Mouse (Mus musculus) hindbrain, embryonic 13.5 days (tissue): ENCODE measurements at regions not wholly inside any gene's neighbourhood (a gene's known extent, or its start where the extent isn't known, plus 50 kb on each side); places are given as distances from the start of the nearest gene placed in this dataset.

ENCODE experiments used
- ATAC-seq: fragments of 200-750 bp; cut with Nextera tagmentation; 2 replicates; pipeline ENCODE4 v1.8.0; 2017; ENCODE audit warnings: moderate TSS enrichment; ENCODE audit not compliant: low FRiP score
- H3K27ac ChIP-seq: fragments of 300-500 bp; sonication (generic); 2 replicates; pipeline ENCODE4 v1.5.1; 2015; ENCODE audit warnings: inconsistent platforms, mild to moderate bottlenecking, moderate library complexity
- H3K27me3 ChIP-seq: fragments of 300-500 bp; sonication (generic); 2 replicates; pipeline ENCODE4 v1.6.1; 2015; ENCODE audit warnings: mild to moderate bottlenecking, inconsistent platforms
- H3K36me3 ChIP-seq: fragments of 300-500 bp; sonication (generic); 2 replicates; pipeline ENCODE4 v1.6.1; 2015; ENCODE audit warnings: mild to moderate bottlenecking, inconsistent platforms
- H3K4me1 ChIP-seq: fragments of 300-500 bp; sonication (generic); replicated peaks from 2 replicates; pipeline ENCODE4 v1.6.1; 2015; ENCODE audit warnings: inconsistent platforms
- H3K4me2 ChIP-seq: fragments of 300-500 bp; sonication (generic); 2 replicates; pipeline ENCODE4 v1.6.1; 2015; ENCODE audit warnings: inconsistent platforms, mild to moderate bottlenecking, moderate library complexity
- H3K4me3 ChIP-seq: fragments of 300-500 bp; sonication (generic); 2 replicates; pipeline ENCODE4 v1.5.1; 2015; ENCODE audit warnings: mild to moderate bottlenecking, inconsistent platforms
- H3K9ac ChIP-seq: fragments of 300-500 bp; sonication (generic); 2 replicates; pipeline ENCODE4 v1.6.1; 2015; ENCODE audit warnings: mild to moderate bottlenecking, inconsistent platforms
- H3K9me3 ChIP-seq: fragments of 300-500 bp; sonication (generic); 2 replicates; pipeline ENCODE4 v1.6.1; 2016; ENCODE audit warnings: inconsistent platforms
- WGBS: fragments of 180-500 bp; shearing (Covaris S2); methylation state at CpG from one replicate; pipeline ENCODE4 v1.1.7; 2015; 5-methylcytosine and 5-hydroxymethylcytosine counted together

- Histone ChIP-seq H3K4me3 (no peak overlapping the region), H3K9me3 (no peaks in the 10 kb centered on the region), H3K36me3 (no peaks in the 10 kb centered on the region), H3K9ac (no peak overlapping the region), H3K4me1 (no peaks in the 10 kb centered on the region), H3K27ac (no peak overlapping the region), H3K27me3 (no peaks in the 10 kb centered on the region), H3K4me2 (no peak overlapping the region)
- ATAC-seq: no peak
- 91% methylated on average over 8 of the region's 8 CpGs for WGBS
These were observed 62.8 kb upstream of the Pum3 start for GRCm38 (mm10) chr19:27492468-27492867.

DNA sequence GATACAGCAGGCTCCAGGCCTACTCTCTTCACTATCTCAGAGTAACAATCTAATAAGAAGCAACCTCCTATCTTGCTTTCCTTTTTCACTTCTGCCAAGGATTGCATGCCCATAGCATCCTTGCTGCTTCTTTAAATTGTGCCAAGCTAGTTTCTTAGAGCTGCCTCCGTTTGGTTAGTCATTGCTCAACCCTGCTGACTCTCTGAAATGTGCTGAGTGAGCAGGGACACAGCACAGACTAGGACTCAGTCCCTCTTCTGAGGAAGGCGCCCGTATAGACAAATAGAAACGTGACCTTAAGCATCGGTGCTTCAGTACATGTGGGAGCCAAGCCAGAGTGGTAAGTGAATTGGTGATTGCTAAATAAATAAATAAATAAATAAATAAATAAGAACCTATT is 62.2 kb upstream of the Pum3 start:
- no peak for ATAC-seq
- 91% methylated on average over 5 of the region's 5 CpGs for WGBS
- Histone ChIP-seq H3K9ac (no peak overlapping the region), H3K27ac (no peak overlapping the region), H3K36me3 (no peaks in the 10 kb centered on the region), H3K4me2 (no peak overlapping the region), H3K27me3 (no peaks in the 10 kb centered on the region), H3K4me3 (no peak overlapping the region), H3K4me1 (no peaks in the 10 kb centered on the region), H3K9me3 (no peaks in the 10 kb centered on the region)

DNA sequence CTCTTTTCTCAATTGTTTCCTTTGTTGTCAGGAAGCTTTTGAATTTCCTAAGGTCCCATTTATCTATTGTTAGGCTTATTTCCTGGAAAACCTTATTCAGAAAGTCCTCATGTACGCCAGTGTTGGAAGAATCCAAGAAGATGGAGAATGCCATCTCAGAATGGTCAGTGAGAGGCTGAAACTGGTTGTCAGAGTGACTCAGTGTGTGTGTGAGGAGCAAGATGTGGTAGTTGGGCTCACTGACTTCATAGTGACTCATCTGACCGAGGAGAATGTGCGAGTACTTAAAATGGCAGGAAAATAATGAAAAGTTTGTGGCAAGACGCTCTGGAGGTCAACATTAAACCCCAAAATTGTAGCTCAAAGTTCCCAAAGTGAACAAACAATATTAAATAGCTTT is 59.4 kb upstream of the Pum3 start:
- Histone ChIP-seq H3K4me2 (no peak overlapping the region), H3K9me3 (no peaks in the 10 kb centered on the region), H3K4me1 (no peaks in the 10 kb centered on the region), H3K36me3 (no peaks in the 10 kb centered on the region), H3K27me3 (no peaks in the 10 kb centered on the region), H3K9ac (no peak overlapping the region), H3K27ac (no peak overlapping the region), H3K4me3 (no peak overlapping the region)
- no peak for ATAC-seq
- WGBS: 76% methylated on average over 4 of the region's 4 CpGs
